Mouse (Mus musculus) mesoderm, embryonic 11.5 days (tissue): Measurements from ENCODE around the gene 1700028J19Rik.

Source experiments
- DNase-seq: peaks from one replicate; pipeline ENCODE4 v3.0.0-alpha.2; 2012; ENCODE audit warnings: low read depth, low spot score

Gene 1700028J19Rik

DNA sequence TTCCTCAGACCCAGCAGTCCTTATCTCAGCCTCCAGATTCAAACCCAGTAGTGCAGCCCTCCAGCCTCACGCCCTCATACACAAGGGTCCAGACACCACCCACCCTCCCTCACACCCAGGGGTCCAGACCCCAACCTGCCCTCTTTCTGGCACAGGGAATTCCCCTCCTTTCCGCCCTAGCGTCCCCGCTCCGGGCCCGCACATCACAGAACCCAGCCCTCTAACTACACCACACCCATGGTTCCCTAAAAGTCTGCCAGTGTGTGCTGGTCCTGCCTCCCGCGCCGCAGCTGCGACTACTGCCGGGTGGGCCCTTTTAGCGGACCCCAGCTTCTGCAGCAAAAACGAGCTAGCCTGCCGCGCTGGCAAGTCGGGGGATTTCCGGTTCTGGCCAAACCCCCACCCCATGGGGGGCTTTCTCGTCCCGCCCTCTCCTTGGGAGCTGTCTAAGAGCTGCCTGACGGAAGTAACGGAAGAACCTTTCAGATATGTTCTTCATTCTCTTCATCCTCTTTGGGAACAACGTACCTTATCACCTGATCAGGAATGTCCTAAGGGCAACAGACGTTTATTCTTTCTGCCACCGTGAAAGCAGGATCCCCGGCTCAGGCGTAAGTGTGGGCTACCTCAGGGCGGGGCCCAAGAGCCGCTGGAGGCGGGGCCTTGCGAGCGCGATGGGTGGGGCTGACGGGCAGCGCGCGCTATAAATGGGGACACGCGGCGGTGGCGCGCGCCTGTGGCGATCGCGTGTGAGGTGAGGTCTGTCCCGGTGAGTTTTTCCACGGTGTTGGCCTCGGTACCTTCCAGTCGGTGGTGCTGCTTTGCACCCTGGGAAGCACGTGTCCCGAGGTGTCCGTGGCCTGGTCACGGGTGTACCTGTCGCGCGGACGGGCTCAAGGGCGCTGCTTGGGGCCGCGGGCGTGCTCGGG lies at the start of gene 1700028J19Rik, which contains the start of gene 2410002F23Rik:
Gene 1700028J19Rik (minus strand): TSS at position 641 of the 929 bp plus-strand sequence.
Gene 2410002F23Rik (plus strand): TSS at position 668 of the 929 bp plus-strand sequence.
- peak; percentile 93 for DNase-seq

DNA sequence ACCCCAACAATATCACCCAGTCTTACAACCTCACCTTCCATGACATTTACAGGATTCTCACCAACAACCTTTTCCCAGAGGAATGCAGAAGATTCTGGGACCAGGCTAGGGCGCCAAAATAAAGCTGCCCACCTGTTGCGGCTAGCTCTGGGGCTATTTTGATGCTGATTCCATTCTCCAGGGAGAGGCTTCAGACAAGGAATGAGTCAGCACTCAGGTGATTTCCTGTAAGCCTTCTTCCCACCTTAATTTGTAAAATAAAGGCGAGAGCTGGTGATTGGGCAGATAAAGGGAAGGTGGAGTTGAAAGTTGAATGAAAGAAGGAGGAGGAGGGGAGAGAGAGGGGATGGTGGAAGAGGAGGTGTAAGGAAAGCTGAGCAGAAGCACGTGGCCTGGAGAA lies 44.9 kb upstream of the 1700028J19Rik start:
- DNase-seq, result no peak

DNA sequence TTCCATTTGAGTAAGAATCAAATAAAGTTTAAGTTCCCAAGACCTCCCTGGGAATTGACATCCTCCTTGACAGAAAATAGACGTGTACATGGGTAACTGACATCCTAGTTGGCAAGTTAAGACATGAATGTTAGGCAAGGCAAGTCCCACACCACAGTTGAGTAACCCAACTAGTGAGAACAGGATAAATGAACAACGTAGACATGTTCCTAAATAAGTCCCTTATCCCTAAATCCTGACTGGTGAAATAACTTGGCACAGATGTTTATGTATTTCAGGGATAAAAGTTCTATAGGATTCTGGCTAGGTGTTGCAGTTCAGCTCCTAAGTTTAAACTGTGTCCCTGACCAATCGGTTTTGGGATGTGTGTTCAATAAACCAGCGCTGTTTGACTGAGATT lies 44.5 kb upstream of the 1700028J19Rik start:
- no peak for DNase-seq

DNA sequence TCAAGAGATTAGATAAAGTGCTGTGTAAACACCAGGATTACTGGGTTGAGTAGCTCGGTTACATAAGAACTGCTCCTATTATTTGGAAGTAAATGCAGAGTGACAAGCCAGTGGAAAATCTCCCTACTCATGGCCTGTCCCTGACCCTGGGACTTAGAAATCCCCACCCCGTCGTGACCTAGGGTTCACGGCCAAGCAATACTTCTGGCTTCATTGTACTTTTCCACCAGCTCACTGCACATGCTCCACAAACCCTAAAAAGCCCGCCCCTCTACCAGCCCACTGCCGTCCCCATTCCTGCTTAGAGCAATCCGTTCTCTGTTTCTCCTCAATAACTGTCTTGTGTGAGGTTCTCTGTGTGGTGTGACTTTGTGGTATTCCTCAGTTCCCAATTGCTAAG lies 41.3 kb upstream of the 1700028J19Rik start:
- DNase-seq, result no peak

DNA sequence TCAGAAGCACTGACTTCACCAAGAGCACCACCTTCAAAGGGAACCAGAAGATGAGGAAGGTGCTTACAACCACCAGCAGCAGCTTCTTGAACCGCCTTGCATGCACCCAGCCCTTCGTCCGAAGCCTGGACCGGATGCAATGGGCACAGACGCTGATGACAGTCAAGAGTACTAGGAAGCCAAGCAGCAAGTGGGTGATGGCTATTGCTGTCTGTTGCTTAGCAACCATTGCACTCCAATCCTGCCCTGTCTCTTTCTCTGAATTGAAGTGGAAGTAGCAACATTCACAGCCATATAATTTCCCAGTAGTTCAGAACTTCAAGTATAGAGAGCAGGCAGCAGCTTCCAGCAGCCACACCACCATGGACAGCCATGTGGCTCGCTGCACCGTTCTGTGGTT lies 35.1 kb upstream of the 1700028J19Rik start:
- no peak for DNase-seq

DNA sequence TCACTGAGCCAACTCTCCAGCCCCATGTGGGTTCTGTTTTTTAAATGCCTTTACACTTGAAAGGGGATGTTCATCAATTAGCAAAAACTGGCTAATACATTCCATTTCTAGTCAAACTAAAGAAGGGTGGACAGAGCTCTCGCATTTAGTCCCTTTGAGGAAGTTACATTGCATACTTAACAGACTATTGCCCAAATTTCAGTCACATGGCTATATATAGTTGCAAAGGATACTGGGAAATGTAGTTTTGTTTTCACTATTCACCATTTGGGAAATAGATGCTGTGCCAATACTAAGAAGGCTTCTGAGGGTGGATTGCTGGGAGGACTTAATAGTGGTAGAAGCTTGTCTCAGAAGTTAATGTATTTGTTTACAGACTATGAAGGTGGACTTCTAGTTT lies 34.5 kb upstream of the 1700028J19Rik start:
- no peak for DNase-seq

DNA sequence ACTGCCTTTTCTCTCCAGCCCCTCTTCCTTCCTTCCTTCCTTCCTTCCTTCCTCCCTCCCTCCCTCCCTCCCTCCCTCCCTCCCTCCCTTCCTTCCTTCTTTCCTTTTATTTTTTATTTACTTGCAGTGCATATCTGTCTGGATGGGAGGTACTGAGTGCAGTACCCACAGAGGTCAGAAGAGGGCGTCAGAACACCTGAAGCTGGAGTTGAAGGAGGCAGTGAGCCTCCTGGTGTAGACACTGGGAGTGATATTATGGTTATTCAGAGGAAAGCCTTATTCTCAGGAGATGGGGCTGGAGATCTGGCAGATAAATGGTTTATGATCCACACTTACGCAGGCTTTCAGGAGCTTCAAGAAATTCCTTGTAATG lies 30.7 kb upstream of the 1700028J19Rik start:
- peak; percentile 53 for DNase-seq

DNA sequence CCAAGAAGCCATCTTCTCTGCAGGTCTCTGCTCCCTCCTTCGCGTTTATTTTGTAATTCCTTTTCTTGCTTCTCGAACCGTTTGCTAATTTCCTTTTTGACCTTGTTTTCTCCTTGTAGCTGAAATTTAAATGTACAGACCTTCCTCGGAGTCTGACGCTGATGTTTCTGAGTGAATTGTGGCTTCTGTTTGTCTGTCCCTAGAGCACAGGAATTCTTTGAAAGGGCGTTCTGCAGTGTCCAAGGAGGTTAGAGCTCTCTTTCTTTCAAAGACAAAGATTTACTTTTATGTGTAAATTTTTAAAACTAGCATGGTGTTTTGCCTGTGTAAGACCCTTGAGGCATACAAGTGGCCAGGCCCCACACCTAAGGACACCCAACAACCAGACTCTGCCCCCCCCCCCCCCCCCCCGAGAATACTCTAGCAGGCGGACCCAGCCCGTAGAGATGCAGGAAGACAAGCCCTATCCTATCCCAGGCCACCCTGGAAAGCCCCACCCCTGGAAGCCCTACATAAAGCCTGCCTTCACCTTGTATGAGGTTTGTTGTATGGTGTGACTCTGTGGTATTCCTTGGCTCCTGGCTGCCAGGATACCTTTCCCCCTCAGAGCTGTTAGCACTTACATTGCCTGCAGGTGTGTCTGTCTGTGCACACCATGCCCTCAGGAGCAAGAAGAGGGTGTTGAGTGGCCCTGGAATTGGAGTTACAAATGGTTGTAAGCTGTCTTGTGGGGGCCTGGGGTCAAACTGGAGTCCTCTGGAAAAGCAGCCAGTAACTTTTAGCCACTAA lies 30.2 kb upstream of the 1700028J19Rik start:
- DNase-seq, result no peak

DNA sequence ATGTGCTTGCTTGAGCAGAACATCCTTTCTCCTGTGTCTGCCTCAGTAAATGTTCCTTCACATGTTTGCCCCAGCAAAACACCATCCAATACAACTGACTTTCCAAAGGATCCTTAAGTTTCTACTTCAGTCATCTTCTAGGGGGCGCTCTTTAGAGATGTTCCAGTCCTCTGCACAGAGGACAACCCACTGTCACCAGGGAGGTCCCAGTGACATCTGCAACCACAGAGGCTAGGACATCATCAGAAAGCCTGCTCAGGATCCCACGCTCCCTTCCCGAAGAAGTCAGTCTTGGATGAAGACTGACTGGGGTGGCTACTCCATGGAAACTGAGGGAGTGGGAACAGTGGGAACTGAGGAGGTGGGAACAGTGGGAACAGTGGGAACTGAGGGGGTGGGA lies 29.1 kb upstream of the 1700028J19Rik start:
- no peak for DNase-seq

DNA sequence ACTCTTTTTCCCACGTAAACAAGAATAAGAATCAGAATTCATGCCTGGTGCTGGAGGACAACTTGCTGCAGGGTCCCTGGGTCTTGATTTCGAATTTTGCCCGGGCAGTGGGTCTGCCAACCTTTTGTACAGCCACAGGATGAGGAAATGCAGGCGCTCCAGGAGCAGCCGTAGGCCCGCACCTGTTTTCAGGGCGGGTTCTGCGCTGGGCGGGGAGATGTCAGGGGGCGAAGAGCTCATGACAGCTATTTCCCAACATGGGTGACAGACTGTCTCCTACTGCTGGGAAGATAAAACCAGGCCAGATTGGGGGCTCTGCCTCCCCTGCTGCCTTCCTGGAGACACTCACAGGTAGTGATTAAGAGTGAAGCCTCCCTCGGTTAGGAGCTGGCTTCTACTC lies 27.6 kb upstream of the 1700028J19Rik start:
- no peak for DNase-seq

DNA sequence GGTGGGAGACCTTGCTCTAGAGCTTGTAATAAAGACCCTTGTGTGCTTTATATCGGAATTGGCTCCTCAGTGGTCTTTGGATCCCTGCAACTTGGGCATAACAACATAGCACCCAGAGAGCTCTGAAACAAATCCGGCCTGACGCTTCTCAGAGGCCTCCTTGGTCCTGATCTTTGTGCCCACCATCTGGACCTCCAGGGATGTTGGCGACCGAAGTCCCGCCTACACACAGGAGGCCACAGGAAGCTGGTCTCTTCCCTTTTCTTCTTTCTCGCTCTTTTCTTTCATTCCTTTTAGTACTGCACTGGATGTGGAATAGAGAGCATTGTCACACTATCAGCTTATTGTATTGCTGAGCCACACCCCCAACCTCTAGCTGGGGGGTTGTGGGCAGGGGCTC lies 27.0 kb upstream of the 1700028J19Rik start:
- DNase-seq, result no peak

DNA sequence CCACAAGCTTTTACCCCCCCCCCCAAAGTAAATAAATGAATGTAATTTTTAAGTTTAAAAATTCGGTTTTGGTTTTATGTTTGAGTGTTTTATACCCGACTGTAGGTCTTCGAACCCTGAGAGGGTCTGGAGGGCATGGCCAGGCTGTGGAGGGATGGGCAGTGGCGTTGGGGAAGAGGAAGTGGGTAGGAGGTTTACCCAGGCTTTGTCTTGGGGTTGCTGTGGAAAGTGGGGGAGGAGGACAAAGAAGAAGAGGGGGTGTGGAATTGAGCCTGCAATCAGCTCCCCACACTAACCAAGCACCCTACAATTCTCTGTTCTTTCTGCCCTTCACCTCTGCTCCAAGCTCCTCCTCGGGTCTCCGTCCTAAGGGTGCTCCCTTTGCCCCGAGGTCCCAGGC lies 26.1 kb upstream of the 1700028J19Rik start:
- no peak for DNase-seq

DNA sequence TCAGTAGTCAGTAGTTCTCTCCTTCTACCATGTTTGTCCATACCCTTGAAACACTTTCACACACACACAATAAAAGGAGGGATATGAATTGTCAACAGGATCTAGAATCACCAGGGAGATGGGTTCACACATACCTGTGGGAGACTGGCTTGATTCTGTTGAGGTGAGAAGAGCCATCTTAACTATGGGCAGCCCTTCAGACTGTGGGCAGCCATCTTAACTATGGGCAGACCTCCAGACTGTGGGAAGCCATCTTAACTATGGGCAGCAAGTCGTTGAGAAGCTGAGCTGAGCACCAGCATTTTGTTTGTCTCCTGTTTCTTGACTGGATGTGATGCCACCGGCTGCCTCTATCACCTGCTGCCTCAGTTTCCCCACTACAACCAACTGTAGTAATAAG lies 24.8 kb upstream of the 1700028J19Rik start:
- no peak for DNase-seq

DNA sequence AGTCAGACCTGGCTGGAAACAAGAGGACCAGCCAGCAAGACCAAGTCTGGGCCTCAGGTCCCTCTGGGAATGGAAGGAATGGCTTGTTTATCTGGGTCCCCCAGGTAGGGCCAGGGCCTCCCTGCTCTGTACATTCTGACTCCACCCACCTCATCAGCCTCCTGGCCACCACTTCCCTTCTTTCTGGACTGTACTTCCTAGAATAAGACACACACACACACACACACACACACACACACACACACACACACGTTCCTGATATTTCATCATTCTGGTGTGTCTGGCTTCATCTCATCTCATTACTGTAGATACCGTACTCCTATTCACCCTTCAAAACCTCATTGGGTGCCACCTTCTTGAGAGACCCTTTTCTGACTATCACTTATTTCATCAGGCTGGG lies 22.9 kb upstream of the 1700028J19Rik start:
- no peak for DNase-seq

DNA sequence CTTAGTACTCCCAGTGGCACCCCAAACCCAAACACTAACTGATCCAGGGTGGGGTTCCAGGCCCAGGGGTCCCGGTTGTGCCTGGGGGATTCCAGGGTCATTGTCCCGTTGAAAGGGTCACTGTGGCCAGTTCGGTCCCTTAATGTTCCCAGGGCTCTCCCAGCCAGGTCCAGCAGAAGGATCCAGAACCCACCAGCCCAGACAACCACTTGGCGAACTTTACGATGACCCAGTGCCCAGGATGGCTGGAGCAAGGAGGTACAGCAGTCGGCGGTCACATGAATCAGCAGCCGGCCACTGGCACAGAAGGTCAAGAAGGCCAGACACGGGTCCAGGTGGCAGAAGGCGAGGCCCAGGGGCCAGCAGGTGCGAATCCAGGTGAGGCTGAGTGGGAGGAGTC lies 21.6 kb upstream of the 1700028J19Rik start:
- DNase-seq, result no peak

DNA sequence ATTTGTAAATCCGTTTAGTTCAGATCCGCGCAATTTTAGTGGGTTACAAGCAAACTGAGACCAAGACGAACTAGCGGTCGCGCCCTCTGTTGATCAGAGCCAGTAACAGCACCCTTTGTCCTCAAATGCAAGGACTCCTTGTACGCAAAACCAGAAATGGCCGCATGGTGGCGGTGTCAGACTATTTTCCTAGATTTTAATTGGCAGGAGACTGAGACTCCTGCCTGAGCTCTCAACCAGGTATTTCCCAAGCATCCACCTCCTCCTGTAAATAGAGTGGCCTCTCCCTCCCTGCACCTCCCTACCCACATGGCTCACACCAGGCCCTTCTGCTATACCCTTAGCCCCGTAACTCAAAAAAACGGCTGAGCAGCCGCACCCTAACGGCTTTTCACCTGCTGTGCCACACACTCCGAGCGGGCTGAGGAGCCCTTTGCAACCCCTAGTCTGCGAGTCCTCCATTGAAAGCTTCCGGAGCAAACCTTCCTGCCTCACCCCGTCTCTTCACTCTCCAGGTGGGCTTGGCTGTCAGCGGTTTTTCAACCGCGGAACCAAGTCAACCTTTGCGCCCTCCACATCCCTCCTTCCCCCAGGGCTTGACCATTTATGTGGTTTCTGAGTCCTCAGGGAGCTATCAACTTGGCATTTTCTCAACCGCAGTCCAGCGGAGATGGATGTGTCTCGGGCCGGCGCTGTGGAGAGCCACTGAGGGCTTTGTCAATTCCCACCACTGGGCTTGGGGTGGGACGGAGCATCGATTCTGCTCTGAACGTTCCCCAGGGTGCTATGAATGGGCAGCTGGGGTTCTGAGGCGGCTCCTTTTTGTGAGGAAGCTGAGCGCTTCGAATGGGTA lies 16.5 kb upstream of the 1700028J19Rik start:
- peak; percentile 95 for DNase-seq

DNA sequence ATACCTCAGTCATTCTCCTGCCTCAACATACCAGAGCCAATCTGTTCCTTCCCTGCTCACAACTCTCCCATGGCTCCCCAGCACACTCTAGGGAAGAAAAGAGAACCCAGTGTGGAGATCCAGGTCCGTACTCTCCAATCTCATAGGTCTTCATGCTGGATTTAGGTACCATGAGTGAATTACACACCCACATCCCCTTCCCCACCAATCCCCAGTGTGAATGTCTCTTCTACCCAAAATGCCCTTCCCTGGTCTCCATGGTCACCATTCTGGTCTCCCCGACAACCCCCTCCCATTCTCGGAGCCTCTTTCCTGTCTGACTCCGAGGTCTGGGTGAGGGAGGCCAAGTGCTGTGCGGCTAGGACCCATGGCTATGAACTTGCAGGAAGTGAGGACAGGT lies 14.7 kb upstream of the 1700028J19Rik start, which contains the start of gene Gm15517:
Gene Gm15517 (plus strand): TSS at position 301 of the 400 bp plus-strand sequence.
- no peak for DNase-seq

DNA sequence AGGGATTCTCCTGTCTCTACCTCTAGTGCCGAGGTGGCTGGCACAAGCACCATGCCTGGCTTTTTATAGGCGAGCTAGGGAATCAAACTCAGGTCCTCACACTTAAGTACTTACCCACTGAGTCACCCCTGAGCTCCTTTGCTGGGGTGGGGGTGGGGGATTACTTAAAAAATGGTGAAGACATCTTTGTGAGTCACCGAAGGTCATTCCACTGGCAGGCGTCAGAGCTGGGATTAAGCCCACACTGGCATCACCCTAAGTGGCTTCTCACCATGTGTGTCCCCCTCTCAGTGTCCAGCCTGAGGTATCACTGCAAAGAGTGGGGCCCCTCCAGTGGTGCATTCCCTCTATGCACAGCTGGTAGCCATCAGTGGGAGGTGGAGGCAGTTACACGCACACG lies 13.9 kb upstream of the 1700028J19Rik start:
- no peak for DNase-seq

DNA sequence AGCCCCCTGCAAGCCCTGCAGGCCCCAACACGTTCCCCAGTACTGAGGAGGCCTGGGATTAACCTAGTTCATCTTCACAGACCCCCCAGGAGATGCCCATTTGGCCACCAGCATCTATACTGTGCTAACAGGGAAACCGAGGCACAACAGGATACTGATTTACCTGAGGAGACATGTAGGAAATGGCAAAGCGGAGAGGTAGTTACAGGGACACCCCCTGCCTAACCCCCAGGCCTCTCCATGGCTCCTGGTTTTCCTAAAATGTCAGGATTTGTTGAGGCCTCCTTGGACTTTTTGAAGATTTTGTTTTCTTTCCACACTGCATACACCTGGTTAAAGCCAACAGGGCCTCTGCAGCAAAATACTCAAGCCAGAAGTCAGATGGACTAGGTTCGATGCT lies 10.8 kb upstream of the 1700028J19Rik start, which contains the start of gene Acp4:
Gene Acp4 (minus strand): TSS at position 101 of the 400 bp plus-strand sequence.
- no peak for DNase-seq

DNA sequence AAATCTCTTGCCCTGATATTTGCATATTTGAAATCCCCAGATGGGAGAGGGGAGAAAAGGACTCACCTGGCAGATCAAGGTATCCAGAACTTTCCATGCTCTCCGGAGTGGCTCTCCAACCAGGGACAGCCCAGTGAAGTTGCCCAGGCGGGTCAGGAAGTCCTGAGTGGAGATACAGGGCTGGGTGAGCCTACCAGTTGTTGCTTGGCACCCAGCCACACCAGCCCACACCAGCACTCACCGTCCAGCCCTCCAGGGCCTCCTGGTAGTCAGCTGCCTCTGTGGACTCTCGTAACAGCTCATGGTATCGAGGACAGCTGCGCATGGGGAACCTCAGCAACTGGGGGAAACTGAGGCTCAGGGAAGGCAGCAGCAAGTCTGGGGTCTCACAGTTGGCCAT lies 8.4 kb upstream of the 1700028J19Rik start:
- no peak for DNase-seq

DNA sequence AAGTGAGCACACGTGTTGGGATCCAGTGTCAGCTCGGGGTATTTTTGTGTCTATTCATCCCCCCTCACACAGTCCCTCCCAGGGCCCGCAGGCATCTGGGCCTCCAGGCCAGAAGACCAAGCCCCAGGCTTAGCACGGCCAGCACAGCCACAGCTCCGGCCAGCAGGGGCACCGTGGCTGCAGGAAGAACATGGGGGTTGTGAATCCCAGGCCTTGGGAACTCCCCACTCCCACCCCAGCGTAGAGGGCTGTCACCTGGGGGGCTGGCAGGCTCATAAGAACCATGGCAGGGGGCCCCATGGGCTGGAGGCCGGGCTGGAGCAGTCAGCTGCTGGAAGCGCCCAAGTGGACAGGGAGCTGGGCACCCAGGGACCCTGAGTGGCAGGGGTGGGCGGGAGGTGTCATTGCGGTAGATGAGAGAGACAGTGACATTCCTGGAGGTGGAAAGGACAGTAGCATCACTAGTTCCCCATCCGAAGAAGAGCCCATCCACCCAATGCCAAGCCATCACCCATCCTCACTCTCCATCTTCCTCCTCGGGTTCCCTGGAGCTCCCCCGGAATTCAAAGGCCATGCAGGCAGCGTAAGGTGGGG lies 6.6 kb upstream of the 1700028J19Rik start:
- DNase-seq, result no peak
